Mouse (Mus musculus): ENCODE data around the gene Notch2. TPM values are rescaled to one million over a fixed set of nuclear protein-coding genes. Genes with fewer than 3 reads are reported as not detected.

The Notch2 gene
- total RNA-seq (2021): 10 to 100 TPM; 19.3 to 19.5 TPM

- peak; percentile 92 for DNase-seq (ENCODE audit: low spot score)
- intact Hi-C loops (cut with DNase I): loop anchor here (10.0 kb wide), 2 partner anchors 91 to 249 kb away; no protein-coding TSS in a partner anchor
Measured at GRCm38 (mm10) chr3:98013401-98014281, at the start of gene Notch2. Notch2 (plus strand) TSS chr3:98013527.

DNA sequence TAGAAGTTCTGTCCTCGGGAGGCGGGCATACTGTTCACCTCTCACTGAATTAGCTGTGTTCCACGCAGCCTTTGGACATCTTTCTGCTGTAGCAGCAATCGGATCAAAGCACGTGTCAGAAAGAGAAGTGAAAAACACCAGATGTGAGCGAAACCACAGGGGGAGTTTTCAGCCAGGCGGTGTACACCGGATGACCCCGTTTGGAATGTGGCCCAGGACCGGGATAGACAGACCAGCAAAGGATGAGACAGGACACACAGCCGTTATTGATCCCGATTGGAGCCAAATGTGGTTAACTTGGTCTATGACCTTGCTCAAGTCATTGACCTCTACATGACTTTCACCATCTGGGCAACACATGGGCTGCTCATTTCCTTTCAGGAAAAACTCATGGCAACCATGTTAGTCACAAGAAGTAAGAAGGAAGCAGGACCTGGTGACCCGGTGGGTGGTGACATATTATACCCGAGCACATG lies 48.4 kb upstream of the Notch2 start:
- no peak for DNase-seq (ENCODE audit: low spot score)
- intact Hi-C loops (cut with DNase I): no loop called here

GRCm38 (mm10) chr3:97967627-97968026 lies 45.7 kb upstream of the Notch2 start:
- no peak for DNase-seq (ENCODE audit: low spot score)
- intact Hi-C loops (cut with DNase I): no loop called here

DNA sequence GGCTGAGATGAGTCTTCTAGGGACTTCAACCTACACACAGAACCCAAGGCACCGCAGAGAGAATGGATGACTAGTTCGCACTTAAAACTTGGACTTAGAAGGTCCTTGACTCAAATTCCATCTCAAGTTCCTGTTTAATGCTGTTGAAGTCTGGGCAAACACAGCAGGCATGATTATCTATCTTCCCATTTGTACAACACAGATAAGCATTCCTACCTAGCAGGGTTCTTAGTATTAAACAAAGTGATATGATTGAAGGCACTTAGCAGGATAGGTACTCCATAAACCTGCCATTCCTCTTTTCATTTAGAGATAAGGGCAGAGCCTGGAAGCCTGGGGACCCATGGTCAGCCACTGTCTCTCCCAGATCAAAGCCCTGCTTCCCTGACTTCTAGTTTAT lies 45.1 kb upstream of the Notch2 start:
- DNase-seq (ENCODE audit: low spot score): no peak
- intact Hi-C loops (cut with DNase I): no loop called here

DNA sequence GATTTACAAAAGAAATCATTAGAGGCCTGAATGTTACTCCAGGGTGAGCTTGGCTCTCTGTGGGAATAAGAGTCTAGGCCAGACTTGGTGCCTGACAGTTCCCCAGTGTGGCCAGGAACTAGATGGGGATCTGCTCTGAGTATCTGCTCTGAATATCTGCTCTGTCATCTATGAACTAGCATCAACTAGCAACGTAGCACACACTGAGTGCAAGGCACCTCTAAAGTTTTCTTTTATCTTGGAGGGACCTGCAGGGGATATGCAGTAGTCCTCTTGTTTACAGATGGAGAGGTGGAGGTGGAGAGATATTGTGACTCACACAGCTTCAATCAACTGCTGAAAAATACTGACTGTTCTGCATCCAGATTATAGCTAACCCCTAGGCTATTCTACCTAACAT lies 44.3 kb upstream of the Notch2 start:
- intact Hi-C loops (cut with DNase I): no loop called here
- no peak for DNase-seq (ENCODE audit: low spot score)

- no peak for DNase-seq (ENCODE audit: low spot score)
- intact Hi-C loops (cut with DNase I): no loop called here
Measured at GRCm38 (mm10) chr3:97971117-97971516, 42.2 kb upstream of the Notch2 start.

- intact Hi-C loops (cut with DNase I): no loop called here
Measured at GRCm38 (mm10) chr3:97972200-97972599, 41.1 kb upstream of the Notch2 start.

DNA sequence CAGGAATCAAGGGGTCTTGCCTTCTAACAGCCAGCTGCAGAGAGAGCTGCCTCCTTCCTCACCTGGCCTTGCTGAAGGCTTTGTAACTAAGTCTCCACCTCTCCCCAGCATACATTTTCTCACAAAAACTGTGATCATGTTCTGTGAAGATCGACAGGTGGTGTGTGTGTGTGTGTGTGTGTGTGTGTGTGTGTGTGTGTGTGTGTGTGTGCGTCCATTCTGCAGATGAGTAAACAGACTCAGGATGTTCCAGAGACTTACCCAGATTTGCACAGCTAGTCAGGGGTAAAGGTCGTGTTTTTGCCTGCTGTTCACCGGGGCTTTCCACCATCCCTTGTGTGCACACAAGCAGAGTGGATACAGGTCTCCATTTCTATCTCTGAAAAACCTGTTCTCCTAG lies 40.6 kb upstream of the Notch2 start:
- intact Hi-C loops (cut with DNase I): no loop called here
- DNase-seq (ENCODE audit: low spot score): no peak

More at GRCm38 (mm10) chr3:97972200-97972599, 41.1 kb upstream of the Notch2 start:
- no peak for DNase-seq (ENCODE audit: low spot score)

DNA sequence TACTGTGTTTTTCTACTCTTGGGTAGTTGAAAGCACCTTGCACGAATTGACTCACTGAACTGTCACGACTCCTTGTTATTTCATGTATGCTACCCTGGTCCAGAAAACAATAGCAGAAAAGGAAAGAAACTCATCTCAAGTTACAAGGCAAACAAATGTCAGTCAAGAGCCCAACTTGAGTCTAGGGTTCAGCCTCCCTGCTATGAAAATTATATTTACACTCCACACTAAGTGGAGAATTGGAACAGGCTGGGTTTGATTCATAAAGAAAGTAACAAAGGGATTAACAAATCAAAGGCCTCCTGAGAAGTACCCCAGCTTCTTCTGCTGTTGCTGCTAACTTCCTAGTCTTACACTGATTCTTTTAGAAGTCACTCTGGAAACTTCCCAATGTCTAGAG lies 40.0 kb upstream of the Notch2 start:
- intact Hi-C loops (cut with DNase I): no loop called here
- DNase-seq (ENCODE audit: low spot score): no peak

GRCm38 (mm10) chr3:97974197-97974770 lies 39.0 kb upstream of the Notch2 start:
- DNase-seq (ENCODE audit: low spot score): no peak
- intact Hi-C loops (cut with DNase I): no loop called here

GRCm38 (mm10) chr3:97976706-97977105 lies 36.6 kb upstream of the Notch2 start:
- no peak for DNase-seq (ENCODE audit: low spot score)
- intact Hi-C loops (cut with DNase I): no loop called here

DNA sequence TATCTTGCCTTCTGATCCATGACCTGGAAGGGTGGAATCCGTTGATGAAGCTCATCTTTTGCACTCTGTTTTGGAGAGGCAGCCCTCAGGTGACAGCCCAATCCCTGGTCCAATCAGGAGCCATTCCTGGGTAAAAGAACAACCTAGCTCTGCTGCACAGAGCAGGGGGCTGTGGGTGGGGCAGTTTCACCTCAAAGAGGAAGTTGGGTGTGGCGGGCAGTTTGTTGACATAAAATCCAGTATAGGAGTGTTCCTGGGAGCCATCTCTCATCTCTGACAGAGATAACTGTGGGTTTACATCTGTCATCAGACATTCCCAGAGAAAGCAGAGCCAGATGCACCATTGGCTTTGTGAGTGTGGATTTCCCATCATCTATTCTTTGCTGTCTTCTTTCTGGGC lies 34.6 kb upstream of the Notch2 start:
- intact Hi-C loops (cut with DNase I): no loop called here

DNA sequence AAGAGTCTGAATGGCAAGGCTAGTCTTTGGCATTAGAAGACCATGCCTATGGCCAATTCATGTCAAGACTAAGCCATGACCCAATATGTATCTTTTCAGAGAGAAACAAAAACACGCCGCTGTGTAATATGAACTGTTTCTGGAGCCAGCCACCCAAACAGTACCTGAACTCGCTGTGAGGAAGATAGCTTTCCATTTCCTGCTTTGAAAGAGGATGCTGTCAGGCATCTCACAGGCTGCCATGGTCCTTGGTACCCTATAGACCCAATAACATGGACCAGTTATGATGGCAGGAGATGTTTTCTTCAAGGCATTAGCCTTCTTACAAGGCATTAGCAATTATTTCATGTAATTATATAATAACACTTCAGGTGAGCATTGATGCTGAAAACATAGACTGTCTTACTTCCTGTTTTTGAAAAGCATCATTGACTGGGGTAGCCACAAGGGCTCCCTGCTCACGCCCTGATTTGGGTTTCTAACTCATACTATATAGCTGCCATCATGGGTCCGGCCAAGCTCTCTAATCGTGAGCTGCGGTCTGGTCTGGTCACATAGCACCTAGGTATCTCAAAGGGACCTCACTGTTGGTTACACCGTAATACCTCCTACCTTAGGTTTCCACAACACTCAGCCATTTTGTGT lies 32.5 kb upstream of the Notch2 start:
- DNase-seq (ENCODE audit: low spot score): no peak

More for the DNA sequence above, 34.6 kb upstream of the Notch2 start:
- DNase-seq (ENCODE audit: low spot score): no peak

DNA sequence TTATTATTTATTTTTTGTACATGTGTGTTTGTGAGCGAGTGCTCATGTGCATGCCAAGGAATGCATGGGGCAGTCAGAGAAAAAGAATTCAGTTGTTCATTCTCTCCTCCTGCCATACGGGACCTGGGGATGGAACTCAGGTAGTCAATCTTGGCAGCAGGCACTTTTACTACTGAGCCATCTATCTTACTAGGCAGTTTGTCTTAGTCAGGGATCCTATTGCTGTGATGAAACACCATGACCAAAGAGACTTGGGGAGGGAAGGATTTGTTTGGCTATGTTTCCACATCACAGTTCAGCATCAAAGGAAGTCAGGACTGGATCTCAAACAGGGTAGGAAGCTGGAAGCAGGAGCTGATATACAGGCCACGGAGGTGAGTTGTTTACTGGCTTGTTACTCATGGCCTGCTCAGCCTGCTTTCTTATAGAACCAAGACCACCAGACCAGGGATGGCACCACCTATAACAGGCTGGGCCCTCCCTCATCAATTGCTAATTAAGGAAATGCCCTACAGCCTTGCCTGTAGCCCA lies 31.9 kb upstream of the Notch2 start:
- intact Hi-C loops (cut with DNase I): no loop called here
- no peak for DNase-seq (ENCODE audit: low spot score)

More for the DNA sequence above, 32.5 kb upstream of the Notch2 start:
- intact Hi-C loops (cut with DNase I): no loop called here

GRCm38 (mm10) chr3:97984870-97985506 lies 28.3 kb upstream of the Notch2 start:
- intact Hi-C loops (cut with DNase I): no loop called here
- DNase-seq (ENCODE audit: low spot score): no peak

DNA sequence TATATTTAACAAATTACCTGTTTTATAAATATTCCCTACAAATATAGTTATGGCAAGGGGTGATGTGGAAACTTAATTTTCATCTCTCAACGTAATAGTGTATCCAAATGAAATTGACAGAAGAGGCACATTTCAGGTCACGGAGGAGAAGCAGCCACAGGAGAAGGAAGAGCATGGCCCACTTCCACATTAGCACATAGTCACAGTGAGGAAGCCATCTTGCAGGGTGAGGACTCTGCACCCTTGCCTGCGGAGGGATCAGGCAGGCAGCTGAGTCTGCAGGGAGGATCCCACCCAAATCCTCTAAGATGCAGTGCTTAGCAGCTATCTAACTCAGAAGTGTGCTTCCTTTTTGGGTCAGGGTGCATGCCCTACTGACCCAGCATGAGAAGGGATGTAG lies 27.6 kb upstream of the Notch2 start:
- no peak for DNase-seq (ENCODE audit: low spot score)
- intact Hi-C loops (cut with DNase I): no loop called here

DNA sequence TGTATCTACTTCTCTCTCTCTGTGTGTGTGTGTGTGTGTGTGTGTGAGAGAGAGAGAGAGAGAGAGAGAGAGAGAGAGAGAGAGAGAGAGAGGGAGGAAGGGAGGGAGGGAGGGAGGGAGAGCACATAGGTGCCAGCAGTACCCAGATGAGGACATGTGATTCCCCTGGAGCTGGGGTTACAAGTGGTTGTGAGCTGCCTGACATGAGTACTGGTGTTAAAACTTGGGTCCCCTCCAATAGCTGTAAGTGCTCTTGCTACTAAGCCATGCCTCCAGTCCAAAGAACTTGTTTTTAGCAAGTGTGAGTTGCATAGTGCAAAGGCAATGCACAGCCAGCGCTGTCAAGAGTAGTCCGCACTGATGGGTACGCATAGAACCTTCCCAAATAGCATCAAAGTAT lies 26.2 kb upstream of the Notch2 start:
- intact Hi-C loops (cut with DNase I): no loop called here
- DNase-seq (ENCODE audit: low spot score): no peak

GRCm38 (mm10) chr3:97988756-97989155 lies 24.6 kb upstream of the Notch2 start:
- intact Hi-C loops (cut with DNase I): no loop called here
- no peak for DNase-seq (ENCODE audit: low spot score)

GRCm38 (mm10) chr3:97990576-97990975 lies 22.8 kb upstream of the Notch2 start:
- intact Hi-C loops (cut with DNase I): no loop called here
- DNase-seq (ENCODE audit: low spot score): no peak

- no peak for DNase-seq (ENCODE audit: low spot score)
- intact Hi-C loops (cut with DNase I): no loop called here
Measured at GRCm38 (mm10) chr3:97992289-97992688, 21.0 kb upstream of the Notch2 start.

Measured in heart, postnatal 25 days (tissue).